Mouse (Mus musculus) forebrain, embryonic 16.5 days (tissue): ENCODE data around the gene Gpx7. TPM values are rescaled to one million over a fixed set of nuclear protein-coding genes. Genes with fewer than 3 reads are reported as not detected.
"Not testable (repeated sequence)": the region's sequence is repeated elsewhere in the genome, so short reads cannot be mapped to it uniquely, and the experiment has no call there.

Experiments used
- ATAC-seq: fragments of 200-750 bp; cut with Nextera tagmentation; 2 replicates; pipeline ENCODE4 v1.8.0; 2017; ENCODE audit warnings: mild to moderate bottlenecking, moderate library complexity
- H3K27ac ChIP-seq: fragments of 300-500 bp; sonication (generic); 2 replicates; pipeline ENCODE4 v1.5.1; 2014; ENCODE audit warnings: low read length, control low read depth
- H3K27me3 ChIP-seq: fragments of 300-500 bp; sonication (generic); replicated peaks from 2 replicates; pipeline ENCODE4 v1.6.1; 2014; ENCODE audit warnings: low read length; ENCODE audit not compliant: control insufficient read depth, insufficient read depth
- H3K36me3 ChIP-seq: fragments of 300-500 bp; sonication (generic); 2 replicates; pipeline ENCODE4 v1.6.1; 2014; ENCODE audit not compliant: control insufficient read depth, insufficient read depth
- H3K4me1 ChIP-seq: fragments of 300-500 bp; sonication (generic); replicated peaks from 2 replicates; pipeline ENCODE4 v1.6.1; 2014; ENCODE audit warnings: low read length; ENCODE audit not compliant: control insufficient read depth, insufficient read depth
- H3K4me2 ChIP-seq: fragments of 300-500 bp; sonication (generic); 2 replicates; pipeline ENCODE4 v1.6.1; 2014; ENCODE audit warnings: mild to moderate bottlenecking, low read length, control low read depth
- H3K4me3 ChIP-seq: fragments of 300-500 bp; sonication (generic); replicated peaks from 2 replicates; pipeline ENCODE4 v1.5.1; 2014; ENCODE audit warnings: mild to moderate bottlenecking, low read length, control low read depth
- H3K9ac ChIP-seq: fragments of 300-500 bp; sonication (generic); replicated peaks from 2 replicates; pipeline ENCODE4 v1.6.1; 2014; ENCODE audit warnings: low read depth, low read length, control low read depth
- H3K9me3 ChIP-seq: fragments of 300-500 bp; sonication (generic); 2 replicates; pipeline ENCODE4 v1.6.1; 2016; ENCODE audit warnings: low read length; ENCODE audit not compliant: control insufficient read depth
- WGBS: fragments of 180-500 bp; shearing (Covaris S2); extraction: QIAGEN DNeasy Blood & Tissue Kit; methylation state at CpG from one replicate; pipeline ENCODE4 v1.1.7; 2014; 5-methylcytosine and 5-hydroxymethylcytosine counted together
- polyA plus RNA-seq: library from polyadenylated mRNA; unstranded; fragments of >200 nt; fragmentation: Nextera tagmentation; extraction: Ambion mirVana; gene quantifications from 2 replicates; pipeline ENCODE4 v1.2.1, GENCODE M21; 2015

Gene Gpx7
- polyA plus RNA-seq, 1 experiment from 2014 or later = 26.3 TPM

DNA sequence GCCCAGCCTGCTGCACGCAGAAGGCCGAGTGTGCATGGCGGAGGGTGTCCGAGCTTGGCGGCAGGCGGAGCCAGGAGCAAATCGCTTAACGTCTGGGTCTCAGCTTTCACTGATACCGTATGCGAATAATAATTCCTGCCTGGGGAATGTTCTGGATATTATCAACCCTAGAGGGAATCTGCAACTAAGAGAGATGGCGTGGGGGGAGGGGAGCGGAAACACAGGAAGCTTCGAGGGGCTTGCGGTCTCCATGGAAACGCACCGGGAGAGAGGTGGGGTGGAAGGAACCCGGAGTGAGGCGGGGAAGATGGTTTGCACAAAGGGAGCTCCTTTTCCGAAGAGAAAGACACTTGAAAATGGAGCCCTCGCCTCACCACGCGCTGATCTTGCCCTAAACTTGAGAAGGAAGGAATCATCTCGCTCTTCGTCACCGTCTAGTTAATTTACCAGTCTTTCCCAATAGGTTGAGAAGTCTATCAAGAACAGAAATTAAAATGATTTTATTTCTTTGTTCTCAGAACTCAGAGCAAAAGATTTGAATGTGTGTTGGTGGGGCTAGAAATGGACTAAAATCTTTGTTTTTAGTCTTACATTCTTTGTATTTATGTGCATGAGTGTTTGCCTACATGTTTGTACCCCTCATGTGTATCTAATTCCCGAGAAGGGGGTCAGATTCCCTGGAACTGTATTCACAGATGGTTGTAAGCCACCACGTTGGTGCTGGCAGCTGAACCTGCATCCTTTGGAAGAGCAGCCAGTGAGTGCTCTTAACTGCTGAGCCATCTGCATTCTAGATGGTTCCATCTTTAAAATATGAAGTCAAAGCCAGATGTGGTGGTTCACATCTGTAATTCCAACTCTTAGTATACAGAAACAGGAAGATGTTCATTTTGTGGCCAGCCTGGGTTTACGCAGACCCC lies 46.4 kb downstream of the Gpx7 start:
- Histone ChIP-seq H3K4me3 (peak overlapping the region; percentile 26; the same call in 1 of the 2 replicates), H3K4me1 (peaks cover 42% of the 10 kb centered on the region), H3K9me3 (no peaks in the 10 kb centered on the region), H3K27me3 (no peaks in the 10 kb centered on the region), H3K9ac (peak overlapping the region; percentile 56), H3K27ac (peak overlapping the region; percentile 98), H3K36me3 (no peaks in the 10 kb centered on the region), H3K4me2 (peak overlapping the region; percentile 45)
- peak; percentile 94 for ATAC-seq
- WGBS = 5% methylated on average over 28 of the region's 28 CpGs

DNA sequence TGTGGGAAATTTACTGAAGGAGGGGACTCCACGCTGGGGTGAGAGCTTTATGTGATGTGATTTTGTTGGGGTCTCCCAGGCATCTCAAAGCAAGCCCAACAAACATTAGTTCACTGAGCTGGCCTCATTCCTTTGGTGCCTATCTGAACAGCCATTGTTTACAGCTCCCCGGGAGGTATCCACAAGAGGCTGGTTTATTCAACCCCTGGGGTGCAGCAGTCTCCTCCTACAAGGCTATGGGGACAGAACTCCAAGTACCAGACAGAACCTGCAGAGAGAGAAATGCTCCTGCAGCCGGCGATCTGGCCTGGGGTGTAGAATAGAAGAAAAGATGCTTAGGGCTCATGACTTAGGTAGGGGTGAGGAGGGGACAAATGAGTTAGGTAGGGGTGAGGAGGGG lies 48.3 kb downstream of the Gpx7 start:
- no peaks in the 10 kb centered on the region for H3K27me3 ChIP-seq
- H3K4me3 ChIP-seq = no peak overlapping the region
- no peak for ATAC-seq
- peaks cover 37% of the 10 kb centered on the region for H3K4me1 ChIP-seq
- no peak overlapping the region for H3K4me2 ChIP-seq
- H3K9me3 ChIP-seq = no peaks in the 10 kb centered on the region
- 22% methylated on average over 4 of the region's 4 CpGs for WGBS
- peak overlapping the region; percentile 98; the same call in 1 of the 2 replicates for H3K27ac ChIP-seq
- H3K9ac ChIP-seq = no peak overlapping the region
- H3K36me3 ChIP-seq = no peaks in the 10 kb centered on the region

DNA sequence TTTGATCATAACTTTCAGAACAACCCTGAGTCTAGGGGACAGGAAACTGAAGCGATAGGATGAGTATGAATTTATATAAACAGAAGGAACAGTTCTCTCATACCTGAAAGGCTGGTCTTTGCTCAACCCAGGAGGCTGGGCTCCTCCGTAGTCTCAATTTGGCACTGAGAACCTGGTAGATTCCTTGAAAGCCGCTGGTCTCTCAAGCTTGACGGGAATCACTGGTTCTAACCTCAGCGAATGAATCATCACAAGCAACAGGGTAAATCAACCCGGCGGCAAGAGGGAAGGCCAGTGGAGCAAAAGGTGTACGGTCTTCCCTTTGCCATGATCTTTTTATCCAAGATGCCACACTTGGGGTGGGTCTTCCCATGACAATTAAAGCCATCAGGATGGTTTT lies 49.3 kb downstream of the Gpx7 start:
- Histone ChIP-seq H3K9ac (no peak overlapping the region), H3K4me2 (no peak overlapping the region), H3K9me3 (no peaks in the 10 kb centered on the region), H3K4me1 (peaks cover 27% of the 10 kb centered on the region), H3K27me3 (no peaks in the 10 kb centered on the region), H3K4me3 (no peak overlapping the region), H3K36me3 (no peaks in the 10 kb centered on the region), H3K27ac (no peak overlapping the region)
- ATAC-seq = no peak
- 93% methylated on average over 8 of the region's 8 CpGs for WGBS

DNA sequence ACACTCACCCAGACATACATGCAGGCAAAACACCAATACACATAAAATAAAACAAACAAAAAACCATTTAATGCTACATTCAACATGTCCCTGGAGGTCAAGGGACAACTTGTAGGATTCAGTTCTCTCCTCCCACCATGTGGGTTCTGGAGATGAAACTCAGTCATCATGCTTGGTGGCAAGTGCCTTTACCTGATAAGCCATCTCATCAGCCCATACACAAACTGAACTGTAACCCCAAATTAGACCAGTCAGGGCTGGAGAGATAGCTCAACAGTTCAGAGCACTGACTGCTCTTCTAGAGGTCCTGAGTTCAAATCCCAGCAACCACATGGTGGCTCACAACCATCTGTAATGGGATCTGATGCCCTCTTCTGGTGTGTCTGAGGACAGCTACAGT lies 53.2 kb downstream of the Gpx7 start:
- not testable (repeated sequence) for H3K4me3 ChIP-seq, H3K4me2 ChIP-seq, H3K36me3 ChIP-seq, H3K9me3 ChIP-seq, H3K9ac ChIP-seq, H3K27me3 ChIP-seq, H3K27ac ChIP-seq, ATAC-seq
- peaks cover 16% of the 10 kb centered on the region for H3K4me1 ChIP-seq

DNA sequence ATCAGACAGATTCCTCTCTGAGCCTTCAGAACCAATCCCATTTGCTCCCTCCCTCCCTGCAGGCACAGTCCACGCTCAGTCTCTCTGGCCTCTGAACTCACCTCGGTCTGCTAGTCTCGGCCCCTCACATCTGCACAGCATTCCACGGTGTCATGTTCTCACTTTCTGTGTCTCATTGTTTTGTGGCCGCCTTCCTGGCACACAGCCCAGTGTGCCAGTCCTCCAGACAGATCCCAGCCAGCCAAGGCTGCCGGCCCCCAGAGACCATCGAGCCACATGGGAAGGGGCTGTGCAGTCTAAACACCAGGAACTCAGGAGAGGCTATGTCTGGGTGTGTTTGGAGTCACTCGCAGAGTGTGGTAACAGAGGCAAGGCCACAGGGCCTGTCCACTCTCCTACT lies 55.9 kb downstream of the Gpx7 start:
- H3K27me3 ChIP-seq = no peaks in the 10 kb centered on the region
- peak; percentile 78 for ATAC-seq
- 0 out of 2 replicates have a peak overlapping the region, but pooled peaks have one; percentile 13 for H3K4me2 ChIP-seq
- H3K4me3 ChIP-seq = no peak overlapping the region
- no peaks in the 10 kb centered on the region for H3K36me3 ChIP-seq
- H3K4me1 ChIP-seq = peaks cover 16% of the 10 kb centered on the region
- no peaks in the 10 kb centered on the region for H3K9me3 ChIP-seq
- WGBS = 2% methylated on average over 8 of the region's 8 CpGs
- 0 out of 2 replicates have a peak overlapping the region, but pooled peaks have one; percentile 22 for H3K9ac ChIP-seq
- H3K27ac ChIP-seq = 0 out of 2 replicates have a peak overlapping the region, but pooled peaks have one; percentile 10

Other genes with a start within 250 kb of the Gpx7 start
- 11.8 and 13.0 TPM in 2 replicates for gene Echdc2, start 241.5 kb downstream of the Gpx7 start, polyA plus RNA-seq
- not detected in 2 replicates for gene Zyg11a, start 188.9 kb downstream of the Gpx7 start, polyA plus RNA-seq
- gene Zyg11b, start 105.9 kb downstream of the Gpx7 start, polyA plus RNA-seq = 37.3 and 37.6 TPM in 2 replicates
- gene Coa7, start 78.8 kb downstream of the Gpx7 start, polyA plus RNA-seq = 56.7 and 58.5 TPM in 2 replicates
- gene Shisal2a, start 23.6 kb downstream of the Gpx7 start, polyA plus RNA-seq = 1.7 and 2.7 TPM in 2 replicates
- 66.1 and 66.8 TPM in 2 replicates for gene Tut4, start 52.5 kb upstream of the Gpx7 start, polyA plus RNA-seq
- 90.6 and 97.2 TPM in 2 replicates for gene Prpf38a, start 172.4 kb upstream of the Gpx7 start, polyA plus RNA-seq
- 2.4 and 3.9 TPM in 2 replicates for gene Orc1, start 172.5 kb upstream of the Gpx7 start, polyA plus RNA-seq
- gene Cc2d1b, start 213.0 kb upstream of the Gpx7 start, polyA plus RNA-seq = 19.3 and 21.6 TPM in 2 replicates